In the genomic region with DNA sequence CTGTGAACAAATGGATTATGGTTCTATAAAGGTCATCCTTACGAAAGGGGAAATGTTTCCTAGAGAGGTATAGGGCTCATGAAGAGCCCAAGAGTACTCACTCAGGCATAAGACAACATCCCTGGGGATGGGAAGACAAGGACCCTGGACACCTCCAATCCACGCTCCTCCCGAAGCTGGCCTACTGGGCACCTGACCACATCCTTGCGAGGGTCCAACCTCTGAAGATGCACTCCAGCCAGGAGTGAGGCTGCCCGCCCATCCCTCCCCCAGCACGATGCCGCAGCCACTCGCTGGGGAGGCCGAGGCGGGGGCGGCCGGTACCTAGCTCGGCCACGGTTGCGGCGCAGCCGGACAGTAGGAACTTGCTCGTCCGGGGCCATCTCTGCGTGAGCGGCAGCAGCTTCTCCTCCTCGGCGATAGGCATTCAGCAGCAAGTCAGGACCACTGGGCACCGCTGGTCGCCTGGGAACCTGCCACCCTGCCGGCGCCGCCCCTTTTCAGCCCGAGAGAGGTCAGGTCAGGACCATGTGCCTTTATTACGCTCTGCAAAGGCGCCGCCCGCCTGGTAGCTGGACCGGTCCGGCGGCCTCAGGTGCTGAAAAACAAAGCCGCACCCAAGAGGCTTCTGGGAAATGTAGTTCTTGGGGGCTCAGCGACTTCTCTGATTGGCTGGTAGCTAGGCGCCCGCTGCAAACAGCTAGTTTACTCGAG, we compare ENCODE assay signal across 8 mouse cellular contexts. TPM values are rescaled to one million over a fixed set of nuclear protein-coding genes. Genes with fewer than 3 reads are reported as not detected.
DNase-seq lines count a peak whose midpoint lies in the region; ATAC-seq and TF ChIP-seq lines count a peak whose summit lies in the region.

A gene (minus strand): TSS at position 639 of the 714 bp plus-strand sequence.

- peak; percentile 98 to 99 for ATAC-seq in hematopoietic stem cell, adult 5-6 weeks (replicated peaks in 1 of 2; ENCODE audit: insufficient read depth in 1 of 2, low FRiP score in 2 of 2, low TSS enrichment in 1 of 2, low read depth in 1 of 2, poor library complexity in 2 of 2, severe bottlenecking in 2 of 2)
- peak; percentile 99 for ATAC-seq in lung, embryonic 14.5 days (ENCODE audit: insufficient read depth)
- ATAC-seq in neutrophil, adult 5-6 weeks (ENCODE audit: extremely low read depth, insufficient number of reproducible peaks, low FRiP score, poor library complexity, severe bottlenecking), result peak; percentile 96

- no peaks in the 10 kb centered on the region; the same call in 1 of the 2 replicates for H3K4me1 ChIP-seq in cerebellum, adult 2 months (ENCODE audit: control insufficient read depth, insufficient read depth, low read length)
- H3K4me1 ChIP-seq in lung, embryonic 14.5 days (ENCODE audit: insufficient read depth), result peaks cover 6% of the 10 kb centered on the region; the same call in 1 of the 2 replicates

- peak; percentile 96 for DNase-seq in MN1 (ENCODE audit: low spot score)
- DNase-seq in cerebellum, adult 2 months, result peak; percentile 91 to 96
- DNase-seq in forelimb bud, embryonic 11.5 days (ENCODE audit: low read depth, low spot score), result peak; percentile 93
- peak; percentile 86 to 88 for DNase-seq in layer of hippocampus, adult 8-10 months (ENCODE audit: low spot score in 2 of 2)
- peak; percentile 96 for DNase-seq in lung, embryonic 14.5 days
- DNase-seq in testis, postnatal 14 days (ENCODE audit: low spot score), result peak; percentile 92

- no peaks in the 10 kb centered on the region for H3K9me3 ChIP-seq in lung, embryonic 14.5 days (ENCODE audit: low read depth, low read length)

- TF ChIP-seq POLR2A in cerebellum, adult 2 months (IDR thresholded peaks at IDR 0.05; ENCODE audit: borderline replicate concordance, insufficient read depth, low read length), result peak; percentile 40; the same call in 1 of the 2 replicates

- H3K36me3 ChIP-seq in lung, embryonic 14.5 days (ENCODE audit: insufficient read depth), result no peaks in the 10 kb centered on the region

- H3K27ac ChIP-seq in cerebellum, adult 2 months (ENCODE audit: insufficient read depth, low read length), result peak within 1 kb of the TSS; percentile 30
- H3K27ac ChIP-seq in lung, embryonic 14.5 days (ENCODE audit: low read depth), result peak within 1 kb of the TSS; percentile 61

- H3K4me2 ChIP-seq in lung, embryonic 14.5 days, result peak within 1 kb of the TSS; percentile 85

- peak within 1 kb of the TSS; percentile 73 for H3K9ac ChIP-seq in lung, embryonic 14.5 days

- WGBS in cerebellum, adult 2 months, result 1% methylated on average over 41 of the region's 41 CpGs
- WGBS in lung, embryonic 14.5 days, result under 1% methylated on average over 41 of the region's 41 CpGs

- no peak for TF ChIP-seq CTCF in cerebellum, adult 2 months (IDR thresholded peaks at IDR 0.05; ENCODE audit: borderline replicate concordance, insufficient read depth, low read depth, low read length)
- TF ChIP-seq CTCF in lung, embryonic 14.5 days (IDR thresholded peaks at IDR 0.05; ENCODE audit: low read depth), result no peak

- peak within 1 kb of the TSS; percentile 96 for H3K4me3 ChIP-seq in cerebellum, adult 2 months (replicated peaks; ENCODE audit: insufficient read depth, low read depth, low read length)
- H3K4me3 ChIP-seq in lung, embryonic 14.5 days (ENCODE audit: low read depth, low read length), result peak within 1 kb of the TSS; percentile 77

- no peaks in the 10 kb centered on the region for H3K27me3 ChIP-seq in cerebellum, adult 2 months (ENCODE audit: control insufficient read depth, insufficient read depth, low read length)
- no peaks in the 10 kb centered on the region for H3K27me3 ChIP-seq in lung, embryonic 14.5 days (ENCODE audit: insufficient read depth, low read length)

RNA-seq across cellular contexts. Expression of the gene that starts here (rescaled TPM):
- 53.2 and 57.1 TPM in 2 replicates for polyA plus RNA-seq in cerebellum, adult 2 months (2012; rRNA removed)
- 11.0 and 13.3 TPM in 2 replicates for total RNA-seq in hematopoietic stem cell, adult 5-6 weeks (2017)
- 10 to 100 TPM; 33.2 to 50.6 (median 39.7) TPM for total RNA-seq in layer of hippocampus, adult 8-10 months (2022)
- polyA plus RNA-seq in lung, embryonic 14.5 days (2014; fragmentation: Nextera tagmentation; extraction: Ambion mirVana), result 15.0 and 16.0 TPM in 2 replicates
- 7.9 and 9.6 TPM in 2 replicates for total RNA-seq in neutrophil, adult 5-6 weeks (2017)

Comparison
In these comparisons a context has a peak if more than half of its experiments do, and no peak if none do; other contexts are left out.
1. Peak in every context shown above with its lines: DNase-seq, ATAC-seq, H3K4me3 ChIP-seq and H3K27ac ChIP-seq.